In the genomic region with DNA sequence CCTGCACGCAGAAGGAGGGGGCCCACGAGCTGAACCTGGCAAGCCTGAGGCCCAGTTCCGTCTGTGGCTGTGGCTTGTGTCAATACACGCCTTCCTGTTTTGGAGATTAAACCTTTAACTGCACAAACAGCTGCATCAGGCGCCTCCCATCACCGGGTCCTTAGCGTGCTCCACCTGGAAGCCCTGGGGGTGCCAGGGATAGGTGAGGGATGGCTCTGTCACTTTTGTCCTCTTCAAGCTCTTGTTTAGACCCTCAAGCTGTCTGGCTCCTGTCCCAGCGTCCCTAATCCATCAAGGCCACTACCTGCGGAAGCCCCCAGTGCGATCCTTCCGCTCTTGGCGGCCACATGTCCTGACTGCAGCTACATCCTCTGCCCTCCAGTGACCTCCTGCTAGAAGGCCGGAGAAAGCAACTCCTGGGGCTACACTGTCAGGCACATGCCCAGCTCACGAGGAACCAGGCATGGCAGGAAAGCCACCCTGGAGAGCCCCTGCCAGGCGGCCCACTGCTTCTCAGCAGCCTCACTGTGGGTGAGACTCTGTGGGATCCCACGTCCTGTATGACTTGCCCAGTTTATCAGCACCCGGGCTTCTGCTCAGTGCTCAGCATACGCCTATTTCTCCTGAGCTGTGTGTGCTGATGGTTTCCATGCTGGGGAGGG, we compare ENCODE assay signal across 9 mouse cellular contexts. TPM values are rescaled to one million over a fixed set of nuclear protein-coding genes. Genes with fewer than 3 reads are reported as not detected.
DNase-seq lines count a peak whose midpoint lies in the region; ATAC-seq lines count a peak whose summit lies in the region.
"Had no signal": no experiment of that assay in that cellular context is flagged by ENCODE, and none has a peak within 500 bp of the region (broad histone marks: within the 10 kb centered on the region; RNA-seq: fewer than 3 reads in every experiment).

No protein-coding gene starts in this region.

- peaks cover 30% of the 10 kb centered on the region for H3K4me1 ChIP-seq in kidney, embryonic 16.5 days (ENCODE audit: insufficient read depth, low read length)
- H3K4me1 ChIP-seq in heart, embryonic 15.5 days (replicated peaks), result peaks cover 9% of the 10 kb centered on the region; the same call in 1 of the 2 replicates
- peaks cover 38% of the 10 kb centered on the region for H3K4me1 ChIP-seq in liver, embryonic 11.5 days (replicated peaks; ENCODE audit: control insufficient read depth, insufficient read depth, low read length)

- no peak for ATAC-seq in kidney, embryonic 16.5 days (ENCODE audit: low FRiP score, low TSS enrichment)
- ATAC-seq in heart, embryonic 15.5 days (replicated peaks; ENCODE audit: insufficient number of reproducible peaks, insufficient read depth, low FRiP score, low read depth), result peak; percentile 37
- ATAC-seq in liver, embryonic 11.5 days (replicated peaks; ENCODE audit: low FRiP score), result peak; percentile 83

- H3K9me3 ChIP-seq in kidney, embryonic 16.5 days (ENCODE audit: low read length), result no peaks in the 10 kb centered on the region
- no peaks in the 10 kb centered on the region for H3K9me3 ChIP-seq in heart, embryonic 15.5 days (replicated peaks)
- no peaks in the 10 kb centered on the region for H3K9me3 ChIP-seq in liver, embryonic 11.5 days (ENCODE audit: control insufficient read depth, low read length)

- H3K27ac ChIP-seq in kidney, embryonic 16.5 days (ENCODE audit: low read length), result no peak overlapping the region
- peak overlapping the region; percentile 46; the same call in 1 of the 2 replicates for H3K27ac ChIP-seq in heart, embryonic 15.5 days
- peak overlapping the region; percentile 73 for H3K27ac ChIP-seq in liver, embryonic 11.5 days (ENCODE audit: low read depth, low read length)

- H3K4me2 ChIP-seq in kidney, embryonic 16.5 days (replicated peaks; ENCODE audit: low read depth, low read length), result no peak overlapping the region
- H3K4me2 ChIP-seq in heart, embryonic 15.5 days, result peak overlapping the region; percentile 3; the same call in 1 of the 2 replicates
- H3K4me2 ChIP-seq in liver, embryonic 11.5 days, result peak overlapping the region; percentile 51

- no peaks in the 10 kb centered on the region for H3K27me3 ChIP-seq in kidney, embryonic 16.5 days (ENCODE audit: insufficient read depth, low read length)
- H3K27me3 ChIP-seq in heart, embryonic 15.5 days, result peaks cover 17% of the 10 kb centered on the region
- H3K27me3 ChIP-seq in liver, embryonic 11.5 days (replicated peaks; ENCODE audit: control insufficient read depth, insufficient read depth, low read length), result no peaks in the 10 kb centered on the region

- no peak overlapping the region for H3K4me3 ChIP-seq in kidney, embryonic 16.5 days (ENCODE audit: low read length)
- no peak overlapping the region for H3K4me3 ChIP-seq in heart, embryonic 15.5 days
- H3K4me3 ChIP-seq in liver, embryonic 11.5 days (ENCODE audit: low read depth, low read length), result 0 out of 2 replicates have a peak overlapping the region, but pooled peaks have one; percentile 4

- WGBS in kidney, embryonic 16.5 days, result 55% methylated on average over 18 of the region's 18 CpGs
- WGBS in heart, embryonic 15.5 days, result 47% methylated on average over 18 of the region's 18 CpGs
- WGBS in liver, embryonic 11.5 days, result 36% methylated on average over 18 of the region's 18 CpGs

- H3K9ac ChIP-seq in kidney, embryonic 16.5 days (replicated peaks; ENCODE audit: low read length), result no peak overlapping the region
- no peak overlapping the region for H3K9ac ChIP-seq in heart, embryonic 15.5 days
- peak overlapping the region; percentile 27 for H3K9ac ChIP-seq in liver, embryonic 11.5 days (ENCODE audit: low read depth, low read length)

- H3K36me3 ChIP-seq in kidney, embryonic 16.5 days (ENCODE audit: insufficient read depth, low read length), result no peaks in the 10 kb centered on the region
- no peaks in the 10 kb centered on the region for H3K36me3 ChIP-seq in heart, embryonic 15.5 days
- no peaks in the 10 kb centered on the region for H3K36me3 ChIP-seq in liver, embryonic 11.5 days (ENCODE audit: control insufficient read depth, insufficient read depth, low read length)

- peak; percentile 71 for DNase-seq in kidney, adult 18-20 months
- no peak for DNase-seq in liver, embryonic 11.5 days (ENCODE audit: low spot score)
- DNase-seq in spleen, adult 18-20 months, result peak; percentile 63 to 67
- no peak for DNase-seq in urinary bladder, postnatal 10 days (ENCODE audit: low spot score)
- no peak for DNase-seq in right cerebral cortex, postnatal 14 days
- no peak for DNase-seq in embryo, embryonic 10 days (ENCODE audit: low spot score)

RNA-seq across cellular contexts. Expression of a gene that starts 10.1 kb away (rescaled TPM):
- polyA plus RNA-seq in kidney, embryonic 16.5 days (2015; fragmentation: Nextera tagmentation; extraction: Ambion mirVana), result 36.3 and 38.9 TPM in 2 replicates
- 5.0 and 7.9 TPM in 2 replicates for polyA plus RNA-seq in heart, embryonic 15.5 days (2015; fragmentation: Nextera tagmentation; extraction: Ambion mirVana)
- polyA plus RNA-seq in liver, embryonic 11.5 days (2014; fragmentation: Nextera tagmentation; extraction: Ambion mirVana), result 10.6 and 11.0 TPM in 2 replicates

RNA-seq across cellular contexts. Expression of a gene that starts 32.2 kb away (rescaled TPM):
- polyA plus RNA-seq in kidney, embryonic 16.5 days (2015; fragmentation: Nextera tagmentation; extraction: Ambion mirVana), result 0.27 TPM in 1 of 2 replicates, not detected in the other
- polyA plus RNA-seq in heart, embryonic 15.5 days (2015; fragmentation: Nextera tagmentation; extraction: Ambion mirVana), result 1.1 TPM in 1 of 2 replicates, not detected in the other
- 1.8 and 2.6 TPM in 2 replicates for polyA plus RNA-seq in liver, embryonic 11.5 days (2014; fragmentation: Nextera tagmentation; extraction: Ambion mirVana)
- polyA plus RNA-seq: large intestine, adult 2 months had no signal

RNA-seq across cellular contexts. Expression of a gene that starts 51.8 kb away (rescaled TPM):
- 28.4 and 31.3 TPM in 2 replicates for polyA plus RNA-seq in kidney, embryonic 16.5 days (2015; fragmentation: Nextera tagmentation; extraction: Ambion mirVana)
- 20.3 and 28.9 TPM in 2 replicates for polyA plus RNA-seq in heart, embryonic 15.5 days (2015; fragmentation: Nextera tagmentation; extraction: Ambion mirVana)
- polyA plus RNA-seq in liver, embryonic 11.5 days (2014; fragmentation: Nextera tagmentation; extraction: Ambion mirVana), result 24.3 and 26.5 TPM in 2 replicates

Comparison
In these comparisons a context has a peak if more than half of its experiments do, and no peak if none do; other contexts are left out.
1. DNase-seq: peak in kidney, adult 18-20 months (single experiment) and spleen, adult 18-20 months (2 of 2); none in liver, embryonic 11.5 days (single experiment), urinary bladder, postnatal 10 days (single experiment), right cerebral cortex, postnatal 14 days (single experiment) and embryo, embryonic 10 days (single experiment).